Mouse (Mus musculus) heart, embryonic 16.5 days (tissue): ENCODE data around the gene Magea10. TPM values are rescaled to one million over a fixed set of nuclear protein-coding genes. Genes with fewer than 3 reads are reported as not detected.

Source experiments
- ATAC-seq: fragments of 200-750 bp; cut with Nextera tagmentation; replicated peaks from 2 replicates; pipeline ENCODE4 v1.8.0; 2017; ENCODE audit warnings: moderate number of reproducible peaks; ENCODE audit not compliant: insufficient read depth, low FRiP score; ENCODE audit errors: extremely low read depth
- H3K27ac ChIP-seq: fragments of 300-500 bp; sonication (generic); 2 replicates; pipeline ENCODE4 v1.5.1; 2014; ENCODE audit warnings: mild to moderate bottlenecking, low read length, control low read depth, moderate library complexity
- H3K27me3 ChIP-seq: fragments of 300-500 bp; sonication (generic); 2 replicates; pipeline ENCODE4 v1.6.1; 2014; ENCODE audit warnings: low read length, mixed read lengths; ENCODE audit not compliant: control insufficient read depth, insufficient read depth
- H3K36me3 ChIP-seq: fragments of 300-500 bp; sonication (generic); 2 replicates; pipeline ENCODE4 v1.6.1; 2014; ENCODE audit not compliant: control insufficient read depth, insufficient read depth
- H3K4me1 ChIP-seq: fragments of 300-500 bp; sonication (generic); 2 replicates; pipeline ENCODE4 v1.6.1; 2014; ENCODE audit warnings: low read length, mixed read lengths; ENCODE audit not compliant: control insufficient read depth, insufficient read depth
- H3K4me2 ChIP-seq: fragments of 300-500 bp; sonication (generic); 2 replicates; pipeline ENCODE4 v1.6.1; 2014; ENCODE audit warnings: low read depth, mild to moderate bottlenecking, control low read depth, low read length
- H3K4me3 ChIP-seq: fragments of 300-500 bp; sonication (generic); 2 replicates; pipeline ENCODE4 v1.5.1; 2014; ENCODE audit warnings: mild to moderate bottlenecking, control low read depth, low read length
- H3K9ac ChIP-seq: fragments of 300-500 bp; sonication (generic); 2 replicates; pipeline ENCODE4 v1.6.1; 2014; ENCODE audit warnings: low read length, control low read depth
- H3K9me3 ChIP-seq: fragments of 300-500 bp; sonication (generic); replicated peaks from 2 replicates; pipeline ENCODE4 v1.6.1; 2016; ENCODE audit warnings: low read length; ENCODE audit not compliant: control insufficient read depth
- WGBS: fragments of 180-500 bp; shearing (Covaris S2); extraction: QIAGEN DNeasy Blood & Tissue Kit; methylation state at CpG from one replicate; pipeline ENCODE4 v1.1.7; 2014; 5-methylcytosine and 5-hydroxymethylcytosine counted together
- polyA plus RNA-seq: library from polyadenylated mRNA; unstranded; fragments of >200 nt; fragmentation: Nextera tagmentation; extraction: Ambion mirVana; gene quantifications from 2 replicates; pipeline ENCODE4 v1.2.1, GENCODE M21; 2015

Gene Magea10
- polyA plus RNA-seq: not detected in 2 replicates

GRCm38 (mm10) chrX:72386758-72387157 is at the start of gene Magea10:
Gene Magea10 (minus strand): TSS chrX:72386858.
- no peak for ATAC-seq
- Histone ChIP-seq H3K27me3 (no peaks in the 10 kb centered on the region), H3K9ac (no peak within 1 kb of the TSS), H3K4me2 (no peak within 1 kb of the TSS), H3K27ac (no peak within 1 kb of the TSS), H3K4me1 (no peaks in the 10 kb centered on the region), H3K36me3 (no peaks in the 10 kb centered on the region), H3K4me3 (no peak within 1 kb of the TSS), H3K9me3 (no peaks in the 10 kb centered on the region)
- WGBS: 81% methylated on average over 6 of the region's 6 CpGs

DNA sequence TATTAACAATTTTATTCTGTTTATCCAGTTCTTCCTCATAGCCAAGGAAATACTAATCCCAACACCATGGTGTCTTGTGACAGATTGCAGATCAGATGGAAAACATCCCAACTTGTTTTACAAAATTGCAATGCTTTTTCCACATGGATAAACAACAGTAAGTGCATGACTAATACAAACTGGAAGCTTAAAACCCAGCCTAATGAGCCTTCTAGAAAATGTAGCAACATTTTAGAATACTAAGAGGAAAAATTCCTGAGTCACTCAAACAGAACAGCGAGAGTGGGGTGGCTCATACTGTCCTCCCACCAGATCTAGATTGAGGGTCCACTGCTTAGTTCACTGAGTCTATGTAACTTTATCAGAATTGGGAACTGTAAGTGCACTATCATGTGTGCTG is 4.7 kb downstream of the Magea10 start:
- Histone ChIP-seq H3K4me1 (no peaks in the 10 kb centered on the region), H3K4me3 (no peak overlapping the region), H3K9ac (no peak overlapping the region), H3K4me2 (no peak overlapping the region), H3K27ac (no peak overlapping the region), H3K36me3 (no peaks in the 10 kb centered on the region), H3K9me3 (no peaks in the 10 kb centered on the region), H3K27me3 (no peaks in the 10 kb centered on the region)
- 69% methylated on average over 1 of the region's 1 CpGs for WGBS
- no peak for ATAC-seq

Other genes starting within 250 kb of the Magea10 start
- gene Magea4, start 164.8 kb downstream of the Magea10 start, polyA plus RNA-seq: not detected in 2 replicates
- 0.97 and 1.9 TPM in 2 replicates for gene Gabre, start 112.1 kb downstream of the Magea10 start, polyA plus RNA-seq